Mouse (Mus musculus): ENCODE measurements at regions not wholly inside any gene's neighbourhood (a gene's known extent, or its start where the extent isn't known, plus 50 kb on each side); places are given as distances from the start of the nearest gene placed in this dataset.

- no peak for TF ChIP-seq CTCF (IDR thresholded peaks at IDR 0.05; ENCODE audit: low read depth, low read length)
- no peak for TF ChIP-seq EP300 (IDR thresholded peaks at IDR 0.05; ENCODE audit: insufficient read depth, low read depth, low read length)
- no peak for TF ChIP-seq POLR2A (IDR thresholded peaks at IDR 0.05; ENCODE audit: insufficient read depth, low read length)
Observed at GRCm38 (mm10) chr17:62199559-62199958, 681.6 kb downstream of the Efna5 start.
